Mouse (Mus musculus): Measurements from ENCODE around the gene Anapc1. TPM values are rescaled to one million over a fixed set of nuclear protein-coding genes. Genes with fewer than 3 reads are reported as not detected.

The Anapc1 gene
- polyA plus RNA-seq (2016; fragmentation: Nextera tagmentation; extraction: Ambion mirVana), result 68.2 and 76.2 TPM in 2 replicates

DNA sequence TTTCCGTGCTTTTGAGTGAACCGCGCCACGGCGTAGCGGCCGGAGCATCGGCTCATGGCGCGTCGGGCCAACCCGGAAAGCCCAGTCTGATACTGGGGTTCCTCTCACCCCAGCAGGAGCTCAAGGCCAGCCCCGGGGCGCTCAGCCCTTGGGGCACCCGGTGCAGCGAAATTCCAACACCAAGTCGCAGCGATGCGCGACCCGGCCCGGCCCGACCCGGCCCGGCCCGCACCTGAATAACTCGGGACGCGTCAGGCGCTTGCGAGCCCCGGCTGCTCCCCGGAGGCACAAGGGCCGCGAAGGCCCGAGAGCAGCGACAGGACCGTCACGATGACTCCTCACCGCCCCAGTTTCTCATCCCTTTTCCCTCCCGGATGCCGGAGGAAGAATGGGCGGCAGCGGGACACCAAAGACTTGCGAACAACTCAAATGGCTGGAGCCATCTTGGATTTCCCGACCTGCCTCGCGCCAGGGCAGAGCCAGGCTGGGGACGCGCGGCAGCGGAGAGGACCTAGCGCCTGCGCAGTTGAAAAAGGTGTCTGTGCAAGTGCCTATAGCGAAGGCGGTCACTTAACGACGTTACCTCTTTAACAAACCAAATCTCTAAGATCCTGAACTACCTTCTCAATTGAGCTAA lies at the start of gene Anapc1:
Gene Anapc1, minus strand, starts transcription at position 471 of the 637 bp plus-strand sequence.
- Histone ChIP-seq H3K4me3 (peak within 1 kb of the TSS; percentile 96), H3K27me3 (ENCODE audit: insufficient read depth, poor library complexity, severe bottlenecking) (no peaks in the 10 kb centered on the region), H3K9me3 (no peaks in the 10 kb centered on the region), H3K36me3 (peaks cover 37% of the 10 kb centered on the region), H3K4me1 (replicated peaks) (peaks cover 13% of the 10 kb centered on the region), H3K27ac (peak within 1 kb of the TSS; percentile 98)
- under 1% methylated on average over 58 of the region's 58 CpGs for WGBS
- DNase-seq (ENCODE audit: low spot score), result peak; percentile 91

DNA sequence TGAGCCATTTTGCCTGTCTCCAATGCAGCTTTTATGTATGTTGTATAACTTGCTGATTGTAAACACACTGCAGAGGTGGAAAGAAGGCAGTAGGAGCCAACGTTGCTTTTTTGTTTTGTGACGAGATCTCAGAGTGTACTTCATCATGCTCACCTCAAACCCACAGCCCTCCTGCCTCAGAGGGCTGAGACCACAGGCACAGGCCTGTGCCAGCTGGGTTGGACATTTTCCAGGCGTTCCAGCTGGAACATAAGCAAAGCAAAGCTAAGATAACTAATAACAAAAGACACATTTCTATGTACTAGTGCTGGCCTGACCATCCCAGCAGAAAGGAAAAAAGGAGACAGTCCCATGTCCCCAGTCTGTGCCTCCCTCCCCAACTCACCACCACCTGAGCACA lies 47.9 kb upstream of the Anapc1 start:
- WGBS, result 80% methylated on average over 3 of the region's 3 CpGs
- no peaks in the 10 kb centered on the region for H3K27me3 ChIP-seq (ENCODE audit: insufficient read depth, poor library complexity, severe bottlenecking)
- H3K4me3 ChIP-seq, result no peak overlapping the region
- no peaks in the 10 kb centered on the region for H3K9me3 ChIP-seq
- no peak for DNase-seq (ENCODE audit: low spot score)
- H3K27ac ChIP-seq, result no peak overlapping the region
- H3K4me1 ChIP-seq (replicated peaks), result no peaks in the 10 kb centered on the region
- no peaks in the 10 kb centered on the region for H3K36me3 ChIP-seq

DNA sequence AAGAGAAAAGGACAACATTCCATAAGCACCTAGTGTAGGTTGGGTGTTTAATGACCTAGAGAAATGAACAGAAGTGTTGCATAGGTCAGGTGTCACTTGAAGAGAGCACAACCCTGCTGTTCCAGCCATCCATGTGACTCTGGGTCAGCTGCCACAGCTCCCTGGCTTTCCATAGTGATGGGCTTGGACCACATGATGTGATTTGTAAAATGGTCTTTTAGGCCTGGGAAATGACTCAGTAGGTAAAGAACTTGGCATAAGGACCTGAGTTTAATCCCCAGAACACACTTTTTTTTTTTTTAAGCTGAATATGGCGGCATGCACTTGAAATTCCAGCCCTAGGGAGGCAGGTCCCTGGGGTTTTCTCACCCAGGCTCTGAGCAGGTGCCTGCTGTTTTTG lies 44.8 kb upstream of the Anapc1 start:
- H3K27me3 ChIP-seq (ENCODE audit: insufficient read depth, poor library complexity, severe bottlenecking), result no peaks in the 10 kb centered on the region
- WGBS, result 69% methylated on average over 1 of the region's 1 CpGs
- H3K4me3 ChIP-seq, result no peak overlapping the region
- no peaks in the 10 kb centered on the region for H3K9me3 ChIP-seq
- H3K27ac ChIP-seq, result no peak overlapping the region
- no peaks in the 10 kb centered on the region for H3K4me1 ChIP-seq (replicated peaks)
- H3K36me3 ChIP-seq, result no peaks in the 10 kb centered on the region
- no peak for DNase-seq (ENCODE audit: low spot score)

GRCm38 (mm10) chr2:128731514-128731913 lies 44.3 kb upstream of the Anapc1 start:
- DNase-seq (ENCODE audit: low spot score), result no peak
- WGBS, result 74% methylated on average over 10 of the region's 10 CpGs

GRCm38 (mm10) chr2:128729141-128729540 lies 42.0 kb upstream of the Anapc1 start:
- Histone ChIP-seq H3K36me3 (no peaks in the 10 kb centered on the region), H3K4me1 (replicated peaks) (no peaks in the 10 kb centered on the region), H3K4me3 (no peak overlapping the region), H3K27me3 (ENCODE audit: insufficient read depth, poor library complexity, severe bottlenecking) (no peaks in the 10 kb centered on the region), H3K9me3 (no peaks in the 10 kb centered on the region), H3K27ac (no peak overlapping the region)
- WGBS, result 85% methylated on average over 7 of the region's 7 CpGs
- no peak for DNase-seq (ENCODE audit: low spot score)

More at GRCm38 (mm10) chr2:128731514-128731913, 44.3 kb upstream of the Anapc1 start:
- H3K4me1 ChIP-seq (replicated peaks), result no peaks in the 10 kb centered on the region
- no peaks in the 10 kb centered on the region for H3K27me3 ChIP-seq (ENCODE audit: insufficient read depth, poor library complexity, severe bottlenecking)
- H3K36me3 ChIP-seq, result no peaks in the 10 kb centered on the region
- H3K4me3 ChIP-seq, result no peak overlapping the region
- no peak overlapping the region for H3K27ac ChIP-seq
- no peaks in the 10 kb centered on the region for H3K9me3 ChIP-seq

DNA sequence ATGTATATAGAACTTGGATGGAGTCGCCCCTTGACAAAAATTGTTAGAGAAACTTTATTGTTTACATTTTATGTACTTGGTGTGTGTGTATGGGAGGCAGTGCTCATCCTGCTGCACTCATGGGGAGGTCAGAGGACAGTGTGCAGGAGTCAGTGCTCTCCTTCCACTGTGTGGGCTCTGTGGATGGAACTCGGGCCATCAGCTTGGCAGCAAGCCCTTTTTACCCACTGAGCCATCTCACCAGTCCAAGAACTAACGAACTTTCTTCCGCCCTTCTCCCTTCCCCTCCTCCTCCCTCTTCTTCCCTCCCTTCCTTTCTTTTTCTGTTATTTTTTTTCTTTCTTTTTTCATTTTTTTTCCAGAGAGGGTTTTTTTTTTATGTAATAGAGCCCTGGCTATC lies 40.9 kb upstream of the Anapc1 start:
- no peak for DNase-seq (ENCODE audit: low spot score)
- 86% methylated on average over 4 of the region's 4 CpGs for WGBS
- H3K36me3 ChIP-seq, result no peaks in the 10 kb centered on the region
- no peaks in the 10 kb centered on the region for H3K27me3 ChIP-seq (ENCODE audit: insufficient read depth, poor library complexity, severe bottlenecking)
- H3K4me3 ChIP-seq, result no peak overlapping the region
- no peaks in the 10 kb centered on the region for H3K4me1 ChIP-seq (replicated peaks)
- H3K9me3 ChIP-seq, result no peaks in the 10 kb centered on the region
- no peak overlapping the region for H3K27ac ChIP-seq

DNA sequence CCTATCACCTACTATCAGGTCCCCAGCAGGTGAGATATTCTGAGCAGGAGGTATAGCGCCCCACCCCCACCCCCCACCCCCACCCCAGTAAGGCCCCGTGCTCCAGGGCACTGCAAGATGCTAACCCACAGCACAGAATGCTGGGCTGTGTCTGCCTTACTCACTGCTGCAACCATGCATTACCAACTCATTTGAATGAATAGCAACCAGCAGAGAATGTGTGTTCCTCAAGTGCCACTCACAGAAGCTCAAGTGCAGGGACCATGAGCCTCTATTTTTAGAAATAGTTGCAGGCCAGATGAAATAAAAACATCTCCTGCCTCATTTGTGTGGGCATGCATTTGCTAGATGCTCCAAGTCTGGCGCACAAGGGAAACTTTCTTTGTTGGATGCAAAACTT lies 40.4 kb upstream of the Anapc1 start:
- Histone ChIP-seq H3K27ac (no peak overlapping the region), H3K9me3 (no peaks in the 10 kb centered on the region), H3K27me3 (ENCODE audit: insufficient read depth, poor library complexity, severe bottlenecking) (no peaks in the 10 kb centered on the region), H3K4me3 (no peak overlapping the region), H3K36me3 (no peaks in the 10 kb centered on the region), H3K4me1 (replicated peaks) (no peaks in the 10 kb centered on the region)
- DNase-seq (ENCODE audit: low spot score), result no peak
- WGBS, result 52% methylated on average over 3 of the region's 3 CpGs

GRCm38 (mm10) chr2:128726626-128727025 lies 39.4 kb upstream of the Anapc1 start:
- Histone ChIP-seq H3K27me3 (ENCODE audit: insufficient read depth, poor library complexity, severe bottlenecking) (no peaks in the 10 kb centered on the region), H3K27ac (no peak overlapping the region), H3K4me1 (replicated peaks) (no peaks in the 10 kb centered on the region), H3K4me3 (no peak overlapping the region), H3K36me3 (no peaks in the 10 kb centered on the region), H3K9me3 (no peaks in the 10 kb centered on the region)
- no peak for DNase-seq (ENCODE audit: low spot score)
- WGBS, result 85% methylated on average over 7 of the region's 7 CpGs

DNA sequence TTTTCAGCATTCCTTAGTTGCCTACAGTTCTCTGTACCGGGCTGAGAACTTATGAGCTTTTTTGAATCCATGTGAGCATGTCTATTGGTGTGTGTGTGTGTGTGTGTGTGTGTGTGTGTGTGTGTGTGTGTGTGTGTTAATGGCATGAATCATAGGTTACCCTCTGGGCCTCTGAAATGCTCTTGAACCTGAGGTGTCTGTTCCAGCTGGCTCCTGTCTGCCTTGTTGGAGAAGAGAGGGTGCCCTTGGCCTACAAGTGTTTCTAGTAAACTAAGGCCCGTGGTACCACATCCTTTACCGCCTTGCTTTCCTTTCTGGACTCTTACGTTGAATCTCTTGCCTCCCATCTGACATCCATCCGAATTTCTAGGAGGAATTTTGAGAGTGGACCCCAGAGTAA lies 38.9 kb upstream of the Anapc1 start:
- Histone ChIP-seq H3K4me3 (no peak overlapping the region), H3K27ac (no peak overlapping the region), H3K4me1 (replicated peaks) (no peaks in the 10 kb centered on the region), H3K27me3 (ENCODE audit: insufficient read depth, poor library complexity, severe bottlenecking) (no peaks in the 10 kb centered on the region), H3K36me3 (no peaks in the 10 kb centered on the region), H3K9me3 (peaks cover 4% of the 10 kb centered on the region; the same call in 1 of the 2 replicates)
- 93% methylated on average over 5 of the region's 5 CpGs for WGBS
- DNase-seq (ENCODE audit: low spot score), result no peak

- Histone ChIP-seq H3K4me3 (no peak overlapping the region), H3K27ac (no peak overlapping the region), H3K4me1 (replicated peaks) (no peaks in the 10 kb centered on the region), H3K27me3 (ENCODE audit: insufficient read depth, poor library complexity, severe bottlenecking) (no peaks in the 10 kb centered on the region), H3K36me3 (no peaks in the 10 kb centered on the region), H3K9me3 (peaks cover 8% of the 10 kb centered on the region; the same call in 1 of the 2 replicates)
- 84% methylated on average over 5 of the region's 5 CpGs for WGBS
- no peak for DNase-seq (ENCODE audit: low spot score)
Measured at GRCm38 (mm10) chr2:128722106-128722710, 35.0 kb upstream of the Anapc1 start.

GRCm38 (mm10) chr2:128719380-128719779 lies 32.2 kb upstream of the Anapc1 start:
- Histone ChIP-seq H3K4me3 (no peak overlapping the region), H3K27me3 (ENCODE audit: insufficient read depth, poor library complexity, severe bottlenecking) (no peaks in the 10 kb centered on the region), H3K9me3 (peaks cover 8% of the 10 kb centered on the region; the same call in 1 of the 2 replicates), H3K4me1 (replicated peaks) (peaks cover 13% of the 10 kb centered on the region), H3K36me3 (no peaks in the 10 kb centered on the region), H3K27ac (no peak overlapping the region)
- no peak for DNase-seq (ENCODE audit: low spot score)
- whole genome bisulfite sequencing, result 93% methylated on average over 2 of the region's 2 CpGs

GRCm38 (mm10) chr2:128715979-128716378 lies 28.8 kb upstream of the Anapc1 start:
- 90% methylated on average over 1 of the region's 1 CpGs for WGBS

GRCm38 (mm10) chr2:128714724-128715241 lies 27.6 kb upstream of the Anapc1 start:
- Histone ChIP-seq H3K36me3 (no peaks in the 10 kb centered on the region), H3K27ac (peak overlapping the region; percentile 59), H3K9me3 (no peaks in the 10 kb centered on the region), H3K4me1 (replicated peaks) (peaks cover 23% of the 10 kb centered on the region), H3K27me3 (ENCODE audit: insufficient read depth, poor library complexity, severe bottlenecking) (no peaks in the 10 kb centered on the region), H3K4me3 (no peak overlapping the region)
- WGBS, result 64% methylated on average over 7 of the region's 7 CpGs
- peak; percentile 39 for DNase-seq (ENCODE audit: low spot score)

More at GRCm38 (mm10) chr2:128715979-128716378, 28.8 kb upstream of the Anapc1 start:
- no peaks in the 10 kb centered on the region for H3K36me3 ChIP-seq
- peaks cover 23% of the 10 kb centered on the region for H3K4me1 ChIP-seq (replicated peaks)
- H3K4me3 ChIP-seq, result no peak overlapping the region
- no peaks in the 10 kb centered on the region for H3K27me3 ChIP-seq (ENCODE audit: insufficient read depth, poor library complexity, severe bottlenecking)
- DNase-seq (ENCODE audit: low spot score), result no peak
- peaks cover 3% of the 10 kb centered on the region; the same call in 1 of the 2 replicates for H3K9me3 ChIP-seq
- H3K27ac ChIP-seq, result peak overlapping the region; percentile 62; the same call in 1 of the 2 replicates

Data from hindbrain, embryonic 10.5 days (tissue).